Mouse (Mus musculus) T-helper 17 cell (primary cell): ENCODE data around the gene Ski.

Source experiments
- in situ Hi-C, 2 experiments: fragments of 300-600 bp; cut with MboI, MseI; formaldehyde crosslinking; loops; 1 replicate in 1 of 2; 2 replicates in 1 of 2; pipeline ENCODE4 v1.15.1; 2025; ENCODE audit warnings: high pct_unique_total_duplicates in 2 of 2

Gene Ski

DNA sequence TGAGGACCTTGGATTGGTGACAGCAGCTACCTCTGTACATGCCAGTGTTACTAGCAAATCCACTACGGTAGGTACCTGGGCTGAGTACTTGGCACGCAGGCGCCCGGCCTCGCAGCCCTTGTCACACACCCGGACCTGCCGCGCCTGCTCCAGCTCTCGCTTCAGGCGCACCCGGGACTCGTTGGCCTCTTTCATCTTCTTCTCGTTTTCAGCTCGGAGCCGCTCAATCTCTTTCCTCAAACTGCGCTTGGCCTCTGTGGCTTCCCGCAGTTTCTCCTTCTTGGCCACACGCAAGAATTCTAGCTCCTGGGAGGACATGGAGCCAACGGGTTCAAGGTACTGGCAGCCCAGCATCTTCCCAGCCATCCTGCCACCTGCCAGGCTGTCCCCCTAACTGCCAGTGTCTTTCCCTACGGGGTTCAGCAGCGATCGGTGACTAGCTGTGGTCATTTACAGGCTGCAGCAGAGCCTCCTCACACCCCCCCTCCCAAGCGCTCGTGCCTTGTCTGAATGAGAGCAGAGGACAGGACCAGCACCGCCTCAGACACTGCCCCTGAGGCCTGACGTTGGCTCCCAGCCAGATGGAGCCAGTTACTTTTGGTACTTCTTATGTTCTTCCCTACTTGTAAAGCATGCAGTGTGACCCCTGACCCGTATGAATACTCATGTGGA lies 64.4 kb downstream of the Ski start:
- in situ Hi-C loops = no loop called here

DNA sequence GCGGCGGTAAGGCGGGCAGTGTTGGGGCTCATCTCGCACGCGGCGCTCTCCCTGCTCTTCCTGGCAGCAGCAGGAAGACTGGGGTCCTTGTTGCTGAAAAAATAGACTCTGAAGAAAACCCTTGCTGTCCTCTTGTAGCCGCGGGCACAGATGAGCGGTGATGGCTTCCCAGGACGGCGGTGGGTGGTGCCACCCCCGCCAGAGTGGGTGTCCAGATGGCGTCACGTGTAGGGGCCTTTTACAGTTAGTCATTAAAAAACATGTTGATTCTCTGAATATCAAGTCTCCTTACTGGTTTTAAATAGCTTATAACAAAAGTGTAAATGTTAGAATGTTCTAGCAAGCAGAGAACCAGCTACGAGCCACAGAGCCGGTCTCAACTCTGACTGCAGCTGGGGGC lies 65.7 kb downstream of the Ski start:
- in situ Hi-C loops = no loop called here

DNA sequence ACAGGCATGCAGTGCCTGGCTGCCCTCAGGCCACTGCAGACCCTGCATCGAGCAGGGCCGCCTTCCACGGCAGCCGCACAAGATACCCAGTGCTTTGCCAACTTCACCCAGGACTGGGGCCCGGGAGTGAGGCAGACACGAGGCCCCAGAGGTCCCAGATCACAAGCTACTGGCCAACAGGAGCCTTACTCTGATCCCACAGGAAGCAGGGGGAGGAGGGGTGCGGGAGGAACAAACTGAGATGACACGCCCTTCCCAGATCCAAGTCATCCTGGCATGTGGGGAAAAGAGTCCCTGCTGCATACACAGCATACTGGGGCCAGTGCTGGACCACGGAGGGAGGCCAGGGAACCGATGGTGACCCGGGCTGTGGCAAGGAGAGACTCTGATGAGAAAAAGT lies 67.4 kb downstream of the Ski start:
- in situ Hi-C loops = no loop called here

DNA sequence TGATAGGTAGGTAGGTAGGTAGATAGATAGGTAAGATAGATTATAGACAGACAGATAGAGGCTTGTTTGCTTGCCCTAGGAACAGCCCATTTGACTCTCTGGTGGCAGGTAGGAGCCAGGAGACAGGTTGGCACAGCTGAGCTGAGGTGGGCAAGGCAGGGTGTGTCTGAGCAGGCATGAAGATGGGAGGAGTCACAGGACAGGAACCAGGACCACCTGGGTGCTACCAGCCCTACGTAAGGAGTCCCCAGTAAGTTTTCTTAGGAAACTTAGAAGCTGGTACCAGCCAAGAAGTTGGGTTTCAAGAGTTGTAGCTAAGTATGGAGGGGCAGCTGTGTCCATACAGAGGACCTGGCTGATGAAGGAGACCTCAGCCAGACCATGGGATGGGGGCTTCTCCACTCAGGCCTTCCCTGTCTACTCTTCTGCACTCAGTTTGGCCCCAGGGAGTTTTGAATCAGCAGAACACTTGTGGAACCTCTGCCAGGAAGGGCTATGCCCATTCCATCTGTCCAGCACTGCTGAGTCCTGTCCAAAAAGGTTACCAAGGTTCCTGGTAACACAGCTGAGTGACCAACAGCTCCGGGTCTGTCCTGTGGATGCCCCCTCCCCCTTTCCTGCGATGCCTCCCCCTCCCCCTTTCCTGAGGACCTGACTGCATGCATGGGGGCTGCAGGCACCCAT lies 68.9 kb downstream of the Ski start:
- in situ Hi-C loops = no loop called here

DNA sequence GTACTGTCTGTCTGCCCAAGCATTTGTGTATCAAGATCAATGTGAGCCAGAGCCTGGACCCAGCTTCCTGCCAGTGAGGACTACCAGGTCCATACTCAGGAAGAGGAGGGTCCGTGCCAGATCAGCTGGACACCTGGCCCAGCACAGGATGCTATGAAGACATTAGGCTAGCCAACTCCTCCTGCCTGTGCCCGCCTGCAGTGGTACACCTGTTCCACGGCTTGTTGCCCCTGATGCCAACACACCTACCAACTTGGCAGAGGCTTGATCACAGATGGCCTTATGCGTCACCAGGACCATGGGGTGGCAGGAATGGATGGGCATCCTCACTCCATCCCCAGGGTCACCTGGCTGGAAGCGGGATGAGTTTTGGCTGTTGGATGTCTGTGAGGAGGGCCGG lies 69.9 kb downstream of the Ski start:
- in situ Hi-C loops = no loop called here

DNA sequence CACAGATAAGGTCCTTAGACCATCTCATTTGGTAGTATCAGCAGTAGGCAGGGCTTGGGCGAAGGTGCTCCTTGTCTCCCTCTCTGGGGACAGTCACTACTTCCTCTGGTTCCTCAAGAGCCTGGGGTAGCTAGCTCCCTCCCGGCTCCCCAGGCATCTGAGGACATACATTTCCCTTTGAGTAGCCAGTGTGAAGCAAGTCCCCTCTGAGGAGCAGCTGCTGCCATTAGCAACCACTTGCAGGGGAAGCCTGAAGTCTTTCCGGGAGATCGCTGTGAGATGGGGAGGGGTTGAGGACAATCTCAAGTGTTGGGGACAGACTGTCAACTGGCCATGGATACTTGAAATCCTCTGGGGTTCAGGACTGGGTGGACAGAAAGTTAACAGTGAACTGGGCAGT lies 70.5 kb downstream of the Ski start:
- in situ Hi-C loops = no loop called here

DNA sequence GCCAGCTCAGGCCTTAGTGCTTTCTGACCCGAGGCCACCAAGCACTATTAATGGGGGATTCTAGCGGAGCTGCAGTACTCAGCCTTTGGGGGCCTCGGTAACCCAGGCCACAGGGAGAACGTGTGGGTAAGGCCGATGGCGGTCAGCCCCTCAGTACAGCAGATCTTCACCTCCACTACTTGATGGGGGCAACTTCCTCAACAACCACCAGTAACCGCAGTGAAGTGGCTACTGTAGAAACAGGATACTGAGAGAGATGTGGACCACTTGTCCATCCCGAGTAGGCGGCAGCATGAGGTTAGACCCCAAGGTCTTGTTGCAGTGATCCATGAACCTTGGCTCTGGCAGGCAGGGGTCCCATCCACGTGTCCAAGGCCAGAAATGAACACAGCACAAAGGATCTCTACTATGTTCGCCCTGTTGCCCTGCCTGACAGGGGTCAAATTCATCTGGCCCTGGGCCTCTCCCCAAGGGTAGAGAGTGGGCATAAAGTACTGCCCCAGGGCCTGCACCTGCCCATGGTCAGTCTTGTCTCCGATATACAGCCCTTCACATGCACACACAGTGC lies 71.1 kb downstream of the Ski start:
- in situ Hi-C loops = no loop called here

DNA sequence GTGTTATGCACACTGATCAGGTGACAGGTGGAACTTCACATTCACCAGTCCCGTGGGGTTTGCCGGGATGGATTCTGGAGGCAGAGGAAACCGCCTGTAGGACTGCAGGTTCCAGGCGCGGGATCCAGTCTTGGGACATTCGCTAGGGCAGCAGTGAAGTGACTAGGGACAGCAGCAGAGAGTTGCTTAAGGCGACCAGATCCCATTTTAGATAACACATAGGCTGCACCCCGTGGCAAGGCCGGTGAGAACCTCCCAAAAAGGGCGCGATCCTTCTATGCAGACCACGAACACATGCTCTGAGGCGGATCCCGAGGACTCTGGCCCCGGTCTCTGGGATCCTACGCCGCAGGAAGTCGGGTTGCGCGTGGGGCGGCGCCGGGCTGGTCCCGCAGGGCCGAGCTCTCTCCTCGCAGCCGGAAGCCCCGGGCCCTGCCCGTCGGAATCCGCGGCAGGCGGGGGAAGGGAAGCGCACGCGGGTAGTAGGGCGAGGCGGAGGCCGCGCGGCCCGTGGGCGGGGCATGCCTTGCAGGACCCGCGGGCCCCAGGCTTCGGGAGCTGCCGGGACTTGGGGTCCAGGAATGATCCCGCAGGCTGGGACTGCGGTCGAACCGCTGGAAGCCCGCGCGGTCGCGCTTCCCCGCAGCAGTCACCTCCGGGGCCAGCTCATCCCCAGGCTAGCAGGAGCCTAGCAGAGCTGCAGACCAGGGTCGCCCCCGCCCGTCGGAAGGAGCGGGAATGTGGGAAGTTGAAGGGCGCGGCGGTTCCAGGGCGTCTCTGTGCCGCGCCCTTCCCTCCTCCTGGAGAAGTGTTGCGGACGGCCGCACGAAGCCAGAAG lies 71.9 kb downstream of the Ski start:
- in situ Hi-C loops = no loop called here

DNA sequence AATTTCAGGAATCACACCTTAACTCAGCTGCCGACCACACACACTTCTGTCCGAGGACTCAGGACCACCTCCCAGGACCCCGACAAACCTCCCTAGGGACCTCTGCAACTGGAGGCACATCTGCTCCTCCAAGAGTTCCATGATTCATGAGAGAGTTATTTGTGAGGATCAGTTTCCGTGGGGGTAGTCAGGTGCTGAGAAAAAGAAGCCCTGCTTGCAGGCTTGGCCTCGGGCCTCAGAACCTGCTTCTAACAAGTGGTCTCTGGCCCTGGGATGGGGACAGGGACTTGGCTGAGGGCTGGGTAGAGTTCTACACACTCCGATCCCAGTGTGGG lies 72.5 kb downstream of the Ski start:
- in situ Hi-C loops = loop anchor here in 1 of 2 experiments (5.0 kb wide), 1 partner anchor 53 kb away; no protein-coding TSS in a partner anchor

DNA sequence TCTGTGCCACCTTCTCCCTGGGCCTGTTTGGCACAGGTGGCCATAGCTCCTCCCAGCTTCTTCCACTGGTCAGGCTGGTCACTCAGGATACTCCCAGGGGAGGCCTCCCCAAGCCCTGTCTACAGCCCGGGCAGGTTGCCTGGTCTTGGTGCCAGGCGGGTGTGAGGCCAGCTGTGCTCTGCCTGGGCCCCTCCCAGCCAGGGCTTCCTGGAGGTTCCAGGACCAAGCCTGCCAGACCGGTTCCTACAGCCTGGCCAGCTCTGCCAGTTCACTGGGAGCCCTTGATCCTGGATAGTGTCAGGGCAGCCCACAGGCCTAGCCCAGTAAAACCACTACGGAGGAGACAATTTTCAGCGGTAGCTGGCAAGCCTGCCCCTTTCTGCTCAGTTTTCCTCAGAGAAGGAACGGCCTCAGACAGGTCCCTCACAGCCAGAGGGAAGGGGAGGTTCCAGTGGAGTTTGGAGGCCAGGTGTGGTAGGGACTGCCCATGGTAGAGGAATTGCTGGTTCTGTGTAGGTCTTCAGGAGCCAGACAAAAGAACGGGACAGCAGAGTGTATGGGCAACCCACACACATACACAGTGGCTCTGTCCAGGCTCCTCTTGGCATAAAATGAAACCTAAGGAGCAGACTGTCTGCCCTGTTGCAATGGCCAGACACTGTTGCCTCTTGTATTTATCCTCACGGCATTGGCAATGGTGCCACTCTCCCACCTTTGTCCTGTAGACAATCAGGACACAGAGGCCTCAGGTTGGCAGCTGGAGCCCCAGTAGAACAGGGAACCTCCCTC lies 73.3 kb downstream of the Ski start:
- in situ Hi-C loops = loop anchor here in 1 of 2 experiments (5.0 kb wide), 1 partner anchor 52 kb away; no protein-coding TSS in a partner anchor

DNA sequence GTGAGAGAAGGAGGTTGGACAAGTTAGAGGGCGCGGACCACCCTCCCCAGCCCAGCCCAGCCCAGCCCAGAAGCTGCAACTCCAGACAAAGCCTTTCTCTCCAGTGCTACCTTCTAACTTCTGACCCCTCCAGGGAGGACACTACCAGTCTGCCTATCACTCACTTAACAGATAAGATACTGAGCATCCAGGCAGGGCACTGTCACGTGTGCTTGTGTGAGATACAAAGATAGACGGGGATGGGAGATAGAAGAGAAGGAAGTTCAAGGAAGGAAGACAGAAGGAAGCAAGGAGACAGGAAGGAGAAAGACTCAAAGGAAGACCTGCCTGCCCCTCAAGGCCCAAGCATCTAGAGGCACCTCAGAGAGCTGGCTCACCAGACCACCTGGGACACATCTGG lies 73.9 kb downstream of the Ski start:
- in situ Hi-C loops = loop anchor here in 1 of 2 experiments (5.0 kb wide), 1 partner anchor 51 kb away; no protein-coding TSS in a partner anchor

DNA sequence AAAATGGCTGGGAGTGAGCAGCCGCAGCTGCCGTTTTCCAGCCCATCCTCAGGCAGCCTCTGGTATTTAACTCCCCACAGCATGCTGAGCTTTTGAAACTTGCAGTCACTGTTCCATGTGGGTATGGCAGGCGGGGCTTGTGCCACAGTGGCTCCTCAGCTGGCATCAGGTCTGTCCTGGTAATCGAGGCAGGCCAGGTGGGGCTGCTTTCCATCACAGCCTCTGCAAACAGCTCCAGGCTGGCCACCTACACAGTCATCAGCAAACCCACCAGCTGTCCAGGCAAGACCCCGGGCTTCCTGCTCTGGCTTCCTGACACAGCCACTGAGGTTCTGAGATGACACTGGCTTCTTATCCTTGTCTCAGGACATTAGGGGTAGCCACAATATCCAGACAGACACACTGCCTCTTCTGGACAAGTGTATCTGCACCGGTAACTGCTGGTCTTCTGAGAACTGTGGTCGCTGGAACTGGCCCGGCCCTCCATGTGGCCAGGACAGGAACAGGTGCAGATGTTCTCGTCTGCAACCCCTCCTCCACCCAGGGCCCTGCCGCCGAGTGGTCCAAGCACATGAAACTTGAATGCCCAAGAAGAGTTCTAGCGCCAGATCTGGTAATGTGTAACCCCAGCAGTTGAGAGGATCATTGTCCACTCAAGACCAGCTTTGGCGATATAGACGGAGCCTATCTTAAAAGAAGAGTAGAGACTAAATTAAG lies 76.1 kb downstream of the Ski start:
- in situ Hi-C loops = loop anchor here in 1 of 2 experiments (5.0 kb wide), 1 partner anchor 49 kb away; no protein-coding TSS in a partner anchor

DNA sequence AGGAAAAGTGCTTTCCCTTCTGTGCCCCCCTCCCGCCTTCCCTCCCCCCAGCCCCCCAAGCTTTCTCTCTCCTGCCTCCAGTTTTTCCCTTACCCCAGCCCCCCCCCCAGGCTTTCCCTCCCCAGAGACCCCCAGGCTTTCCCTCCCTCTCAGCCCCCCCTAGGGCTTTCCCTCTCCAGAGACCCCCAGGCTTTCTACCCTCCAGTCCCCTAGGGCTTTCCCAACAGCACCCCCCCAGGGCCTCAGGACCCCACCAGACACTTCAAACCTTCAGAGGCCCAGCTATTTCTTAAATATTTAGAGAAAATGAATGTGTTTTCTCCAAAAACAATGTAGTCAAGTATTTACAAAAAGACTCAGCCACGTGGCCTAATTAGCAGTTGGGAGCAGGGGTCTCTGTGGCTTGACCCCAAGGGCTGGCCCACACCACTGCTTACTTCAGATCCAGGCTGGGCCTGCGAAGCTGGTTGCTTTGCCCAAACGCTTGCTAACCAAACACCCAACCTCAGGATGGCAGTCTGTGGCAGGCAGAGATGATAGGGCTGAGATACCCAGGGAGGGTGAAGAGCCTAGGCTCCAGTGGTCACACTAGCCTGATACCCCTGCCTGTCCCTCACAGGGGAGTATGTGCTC lies 77.7 kb downstream of the Ski start:
- in situ Hi-C loops = loop anchor here in 1 of 2 experiments (5.0 kb wide), 1 partner anchor 47 kb away; no protein-coding TSS in a partner anchor

DNA sequence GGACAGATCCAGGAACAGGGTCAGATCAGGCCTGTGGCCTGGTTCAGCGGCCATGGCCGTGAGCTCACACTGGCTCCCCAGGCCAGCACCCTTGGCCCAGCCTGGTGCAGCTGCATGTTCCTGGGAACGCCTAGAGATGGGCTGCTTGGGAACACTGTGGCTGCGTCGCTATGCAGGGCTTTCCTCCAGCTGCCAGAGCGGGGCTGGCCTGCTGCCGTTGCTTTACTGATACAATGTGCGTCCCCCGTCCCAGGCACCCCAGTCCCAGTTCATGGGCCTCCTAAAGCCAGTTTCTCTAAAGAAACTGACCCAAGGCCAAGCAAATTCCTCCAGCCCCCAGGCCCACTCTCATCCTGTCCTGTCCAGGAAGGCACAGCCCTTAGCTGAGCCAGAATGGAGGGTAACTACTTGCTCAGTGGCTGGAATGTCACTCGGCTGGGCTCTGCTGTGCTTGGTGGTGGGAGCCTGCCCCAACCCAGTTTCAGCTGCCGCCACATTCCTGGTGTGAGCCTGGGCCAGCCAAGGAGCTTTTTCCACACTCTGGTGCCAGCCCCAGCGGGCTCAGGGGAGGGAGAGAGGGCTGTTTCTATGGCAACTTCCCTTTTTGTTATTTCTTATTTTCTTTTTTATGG lies 78.4 kb downstream of the Ski start:
- in situ Hi-C loops = no loop called here

DNA sequence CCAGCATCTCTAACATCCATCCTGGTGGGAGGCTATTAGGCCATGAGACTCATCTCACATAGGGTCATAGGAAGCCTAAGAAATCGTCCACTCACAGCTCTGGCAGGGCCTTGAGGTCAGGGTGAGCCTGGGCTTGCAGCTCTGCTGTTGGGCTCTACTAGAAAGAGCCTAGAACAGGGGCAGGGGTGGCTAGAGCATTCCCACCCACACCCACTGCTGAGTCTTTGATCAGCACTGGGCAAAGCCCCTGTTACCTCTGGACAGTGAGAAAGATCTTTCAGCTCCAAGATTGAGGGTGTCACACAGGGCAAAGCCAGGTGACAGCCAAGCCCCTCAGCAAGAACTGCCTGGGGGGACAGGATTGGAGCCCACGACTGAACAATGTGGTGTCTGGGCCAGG lies 79.0 kb downstream of the Ski start:
- in situ Hi-C loops = no loop called here

DNA sequence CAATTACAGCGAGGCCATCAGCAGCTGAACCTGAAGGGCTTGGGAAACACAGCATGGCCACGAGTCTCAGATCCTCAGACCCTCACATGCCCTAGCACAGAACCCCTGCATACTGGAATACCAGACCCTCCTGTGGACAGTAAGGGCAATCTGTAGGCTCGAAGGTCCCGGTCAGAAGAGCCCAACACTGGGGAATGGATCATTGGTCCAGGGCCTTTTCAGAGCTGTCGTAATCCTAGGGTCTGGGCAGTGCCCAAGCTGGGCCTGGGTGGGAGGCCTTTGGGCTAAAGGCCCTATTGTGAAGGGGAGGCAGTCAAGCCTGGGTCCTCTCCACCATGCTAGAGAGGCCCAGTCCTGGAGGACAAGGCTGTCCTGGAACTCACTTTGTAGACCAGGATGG lies 79.6 kb downstream of the Ski start:
- in situ Hi-C loops = no loop called here

DNA sequence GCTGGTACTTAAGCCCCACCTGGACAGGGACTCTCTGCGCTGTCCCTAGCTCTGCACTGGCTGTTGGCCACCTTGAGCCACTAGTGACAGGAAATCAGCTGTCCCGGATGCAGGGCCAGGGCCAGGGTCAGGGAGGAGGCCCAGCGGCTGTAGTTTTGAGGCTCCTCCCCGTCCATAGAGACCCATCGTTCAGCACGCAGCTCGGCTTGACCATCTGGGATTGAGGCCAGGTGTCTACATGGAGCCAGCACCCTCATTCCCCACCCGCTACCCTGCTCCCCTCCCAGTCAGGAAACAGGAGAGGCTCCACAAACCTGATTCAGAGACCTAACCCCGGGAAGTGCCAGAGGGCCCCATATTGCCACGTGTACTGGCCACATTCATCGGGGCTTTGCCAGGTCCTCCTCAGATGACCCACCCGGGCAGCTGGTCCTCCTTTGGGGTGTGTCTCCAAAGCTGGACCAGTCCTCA lies 81.6 kb downstream of the Ski start:
- in situ Hi-C loops = no loop called here

DNA sequence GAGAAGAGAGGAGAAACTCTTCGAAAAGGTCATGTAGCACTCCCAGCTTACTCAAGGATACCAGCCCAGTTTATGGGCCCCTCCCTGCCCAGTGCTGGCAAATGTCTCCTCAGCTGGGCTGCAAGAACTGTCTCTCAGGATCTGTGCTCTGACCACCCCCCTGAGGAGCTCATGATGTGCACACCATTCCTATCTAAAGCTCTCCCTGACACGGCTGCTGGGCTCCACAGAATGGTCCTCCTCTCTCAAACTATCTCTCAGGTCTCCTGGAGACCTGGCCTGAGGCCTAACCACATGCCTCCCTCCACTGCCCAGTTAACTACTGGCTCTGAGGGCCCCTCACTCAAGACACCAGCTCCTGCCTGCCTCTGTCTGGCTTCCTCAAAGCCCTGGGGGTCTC lies 82.2 kb downstream of the Ski start:
- in situ Hi-C loops = no loop called here

DNA sequence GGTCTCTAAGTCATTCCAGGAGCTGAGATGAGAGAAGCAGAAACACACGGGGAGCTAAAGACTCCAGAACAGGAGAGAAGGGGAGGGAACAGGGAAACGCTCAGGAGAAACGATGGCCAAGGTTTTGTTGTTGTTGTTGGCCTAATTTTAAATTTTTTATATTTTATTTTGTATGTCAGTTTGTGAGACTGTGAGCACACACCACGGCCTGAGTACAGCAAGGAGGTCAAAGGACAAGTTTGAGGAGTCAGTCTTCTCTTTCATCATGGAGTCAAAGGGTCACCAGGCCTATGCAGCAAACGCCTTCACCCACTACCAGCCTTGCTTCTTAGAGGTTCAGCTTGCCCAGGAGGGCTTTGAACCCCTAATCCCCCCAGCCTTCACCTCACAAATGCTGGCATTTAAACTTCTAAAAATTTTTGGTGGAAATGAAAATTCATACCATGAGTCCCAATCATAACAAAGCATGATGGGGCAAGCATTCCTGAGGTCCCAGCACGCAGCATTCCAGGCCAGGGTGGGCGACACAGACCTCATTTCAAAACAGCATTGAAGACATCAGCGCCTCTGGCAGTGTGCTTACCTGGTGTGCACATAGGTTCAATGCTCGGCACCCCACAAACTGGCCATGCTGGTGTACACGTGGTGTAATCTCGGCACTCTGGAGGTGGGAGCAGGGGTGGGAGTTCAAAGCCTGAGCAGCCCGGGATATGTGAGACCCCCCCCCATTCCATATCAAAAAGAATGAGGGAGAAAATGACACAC lies 82.9 kb downstream of the Ski start:
- in situ Hi-C loops = no loop called here
